Mouse (Mus musculus): ENCODE measurements around the gene Idh1.

GRCm38 (mm10) chr1:65146601-65147000, 39.7 kb downstream of the Idh1 start:
- TF ChIP-seq CTCF (IDR thresholded peaks at IDR 0.05; ENCODE audit: control insufficient read depth, insufficient read depth, low read length) = no peak
- TF ChIP-seq POLR2A (IDR thresholded peaks at IDR 0.05; ENCODE audit: borderline replicate concordance, control insufficient read depth, low read depth, low read length) = no peak
